Comparison of ENCODE assay signal across 9 mouse cellular contexts in the genomic region with DNA sequence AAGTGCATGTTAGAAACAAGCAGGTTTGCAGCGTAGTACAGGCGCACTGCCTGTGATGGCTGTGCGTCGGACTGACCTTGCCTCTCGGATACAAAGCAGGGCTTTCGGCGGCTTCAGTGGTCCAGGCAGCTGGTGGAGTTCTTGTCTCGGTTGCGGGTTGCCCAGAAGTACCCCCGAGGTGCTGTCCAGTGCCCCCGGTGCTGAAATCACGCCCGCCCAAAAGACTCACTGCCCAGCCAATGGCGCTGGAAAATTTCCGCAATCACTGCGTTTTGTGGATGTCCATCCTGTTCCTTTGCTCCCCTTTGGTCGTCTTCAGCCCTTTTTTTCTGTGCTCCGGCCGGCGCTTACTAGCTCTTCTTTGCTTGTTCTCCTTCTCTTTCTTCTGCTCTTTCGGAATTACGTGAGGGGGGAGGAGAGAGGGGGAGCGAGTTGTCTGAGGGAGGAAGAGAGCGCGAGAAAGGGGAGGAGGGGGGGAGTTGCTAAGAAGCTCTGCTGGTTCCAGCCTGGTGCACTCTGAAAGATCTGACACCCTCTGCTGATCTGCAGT. TPM values are rescaled to one million over a fixed set of nuclear protein-coding genes. Genes with fewer than 3 reads are reported as not detected.
A peak's percentile ranks its signal among the peaks of the same experiment; 100 is the strongest.
DNase-seq lines count a peak whose midpoint lies in the region; ATAC-seq and TF ChIP-seq lines count a peak whose summit lies in the region.
"Had no signal": no experiment of that assay in that cellular context is flagged by ENCODE, and none has a peak within 500 bp of the region (broad histone marks: within the 10 kb centered on the region; RNA-seq: fewer than 3 reads in every experiment).

Gene Slitrk1, minus strand, starts transcription at position 445 of the 550 bp plus-strand sequence.

- no peak within 1 kb of the TSS for H3K4me3 ChIP-seq in thymus, adult 2 months (ENCODE audit: control insufficient read depth, insufficient read depth, low read length)
- peak within 1 kb of the TSS; percentile 43 for H3K4me3 ChIP-seq in embryonic facial prominence, embryonic 14.5 days (ENCODE audit: low read depth, low read length)
- peak within 1 kb of the TSS; percentile 62 for H3K4me3 ChIP-seq in hindbrain, embryonic 10.5 days

- 6% methylated on average over 25 of the region's 25 CpGs for WGBS in thymus, adult 2 months
- under 1% methylated on average over 25 of the region's 25 CpGs for WGBS in embryonic facial prominence, embryonic 14.5 days
- under 1% methylated on average over 25 of the region's 25 CpGs for WGBS in hindbrain, embryonic 10.5 days

- H3K4me2 ChIP-seq in embryonic facial prominence, embryonic 14.5 days (ENCODE audit: low read depth, low read length), result peak within 1 kb of the TSS; percentile 66

- H3K27ac ChIP-seq in thymus, adult 2 months (ENCODE audit: control insufficient read depth, insufficient read depth, low read length), result no peak within 1 kb of the TSS
- H3K27ac ChIP-seq in embryonic facial prominence, embryonic 14.5 days (replicated peaks; ENCODE audit: low read depth, low read length), result no peak within 1 kb of the TSS
- H3K27ac ChIP-seq in hindbrain, embryonic 10.5 days, result peak within 1 kb of the TSS; percentile 83

- no peak for TF ChIP-seq CTCF in thymus, adult 2 months (IDR thresholded peaks at IDR 0.05; ENCODE audit: borderline replicate concordance, control insufficient read depth, extremely low read depth, insufficient read depth, low read length, poor library complexity)

- TF ChIP-seq POLR2A in thymus, adult 2 months (IDR thresholded peaks at IDR 0.05; ENCODE audit: control insufficient read depth, extremely low read depth, insufficient read depth, low read length, poor library complexity), result no peak

- no peaks in the 10 kb centered on the region for H3K36me3 ChIP-seq in thymus, adult 2 months (ENCODE audit: control insufficient read depth, insufficient read depth, low read length)
- H3K36me3 ChIP-seq in embryonic facial prominence, embryonic 14.5 days (ENCODE audit: control insufficient read depth, insufficient read depth, low read length), result no peaks in the 10 kb centered on the region
- no peaks in the 10 kb centered on the region for H3K36me3 ChIP-seq in hindbrain, embryonic 10.5 days

- no peaks in the 10 kb centered on the region for H3K27me3 ChIP-seq in thymus, adult 2 months (ENCODE audit: control insufficient read depth, insufficient read depth, low read length)
- H3K27me3 ChIP-seq in embryonic facial prominence, embryonic 14.5 days (replicated peaks; ENCODE audit: control insufficient read depth, insufficient read depth, low read length), result peaks cover 49% of the 10 kb centered on the region
- H3K27me3 ChIP-seq in hindbrain, embryonic 10.5 days (ENCODE audit: insufficient read depth, poor library complexity, severe bottlenecking), result peaks cover 34% of the 10 kb centered on the region

- no peaks in the 10 kb centered on the region for H3K4me1 ChIP-seq in thymus, adult 2 months (replicated peaks; ENCODE audit: control insufficient read depth, insufficient read depth, low read length)
- peaks cover 19% of the 10 kb centered on the region for H3K4me1 ChIP-seq in embryonic facial prominence, embryonic 14.5 days (ENCODE audit: control insufficient read depth, insufficient read depth, low read length)
- peaks cover 34% of the 10 kb centered on the region for H3K4me1 ChIP-seq in hindbrain, embryonic 10.5 days (replicated peaks)

- H3K9me3 ChIP-seq in embryonic facial prominence, embryonic 14.5 days (ENCODE audit: control insufficient read depth, low read length), result no peaks in the 10 kb centered on the region
- no peaks in the 10 kb centered on the region for H3K9me3 ChIP-seq in hindbrain, embryonic 10.5 days

- peak; percentile 62 for ATAC-seq in embryonic facial prominence, embryonic 14.5 days (ENCODE audit: low read depth)
- ATAC-seq: Patski had no signal

- peak; percentile 23 for DNase-seq in thymus, postnatal 4 days
- no peak for DNase-seq in thymus, adult 2 months
- peak; percentile 82 for DNase-seq in embryonic facial prominence, embryonic 14.5 days (ENCODE audit: low spot score)
- DNase-seq in hindbrain, embryonic 10.5 days (ENCODE audit: low spot score), result peak; percentile 84
- peak; percentile 60 to 72 for DNase-seq in layer of hippocampus, postnatal 10 days (ENCODE audit: low spot score in 2 of 2)
- DNase-seq in lung, postnatal 4 days, result peak; percentile 41 to 45
- peak; percentile 59 for DNase-seq in right cerebral cortex, postnatal 14 days
- DNase-seq in urinary bladder, adult 18-20 months (ENCODE audit: low spot score in 2 of 2), result no peak

- H3K9ac ChIP-seq in embryonic facial prominence, embryonic 14.5 days (ENCODE audit: low read depth, low read length), result peak within 1 kb of the TSS; percentile 34

RNA-seq across cellular contexts. Expression of gene Slitrk1, which starts in this region (rescaled TPM):
- polyA plus RNA-seq in thymus, adult 2 months (2012; rRNA removed), result 0.03 TPM in 1 of 2 replicates, not detected in the other
- polyA plus RNA-seq in embryonic facial prominence, embryonic 14.5 days (2014; fragmentation: Nextera tagmentation; extraction: Ambion mirVana), result 2.8 and 4.6 TPM in 2 replicates
- polyA plus RNA-seq in hindbrain, embryonic 10.5 days (2016; fragmentation: Nextera tagmentation; extraction: Ambion mirVana), result 1.8 and 5.3 TPM in 2 replicates
- total RNA-seq in layer of hippocampus, postnatal 10 days (2021), result 10 to 100 TPM; 55.0 TPM
- polyA plus RNA-seq: Patski had no signal

Comparison
In these comparisons a context has a peak if more than half of its experiments do, and no peak if none do; other contexts are left out.
1. DNase-seq: peak in thymus, postnatal 4 days (single experiment), embryonic facial prominence, embryonic 14.5 days (single experiment), hindbrain, embryonic 10.5 days (single experiment), layer of hippocampus, postnatal 10 days (2 of 2), lung, postnatal 4 days (2 of 2) and right cerebral cortex, postnatal 14 days (single experiment); none in thymus, adult 2 months (single experiment) and urinary bladder, adult 18-20 months (0 of 2).